Comparison of ENCODE assay signal across 8 mouse cellular contexts in the genomic region with DNA sequence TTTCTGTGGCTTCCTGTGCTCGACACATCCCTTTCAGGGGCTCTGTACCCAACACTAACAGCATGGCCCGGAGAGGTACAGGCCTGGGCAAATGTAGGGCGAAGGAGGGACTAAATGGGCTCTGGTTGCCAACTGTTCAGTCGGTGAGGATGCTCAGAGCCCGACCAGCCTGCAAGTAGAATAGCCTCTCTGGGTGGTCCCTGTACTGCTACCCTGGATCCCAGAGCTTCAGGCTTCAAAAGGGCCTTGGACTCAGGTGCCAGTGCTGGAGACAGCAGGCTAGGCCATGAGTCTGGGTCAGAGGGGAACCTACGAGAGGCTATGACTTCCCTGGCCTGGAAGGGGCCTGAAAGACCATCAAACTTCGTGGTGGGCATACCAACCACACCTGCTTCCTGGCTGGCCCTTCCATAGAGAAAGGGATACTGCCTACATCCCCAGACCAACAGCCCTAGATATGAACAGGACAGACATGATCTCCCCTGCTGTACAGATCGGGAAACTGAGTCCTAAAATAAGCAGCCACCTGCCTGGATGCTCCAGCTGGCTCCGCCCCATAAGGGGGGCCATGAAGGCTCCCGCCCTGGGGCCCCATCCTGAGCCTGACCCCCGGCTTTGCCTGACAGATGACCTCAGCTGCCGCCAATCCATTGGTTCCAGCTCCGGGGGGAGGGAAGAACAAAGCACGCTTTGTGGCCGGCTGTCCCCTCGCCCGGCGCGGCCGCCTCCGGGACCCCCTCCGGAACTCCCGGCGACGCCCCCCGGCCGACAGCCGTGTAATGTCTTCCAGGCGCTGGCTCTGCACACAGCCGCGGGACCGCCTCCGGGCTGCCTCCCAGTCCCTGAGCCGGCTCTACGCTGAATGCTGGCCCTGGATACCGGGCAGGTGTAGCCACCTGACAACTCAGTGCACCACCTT. TPM values are rescaled to one million over a fixed set of nuclear protein-coding genes. Genes with fewer than 3 reads are reported as not detected.
DNase-seq lines count a peak whose midpoint lies in the region; ATAC-seq and TF ChIP-seq lines count a peak whose summit lies in the region.

No protein-coding gene starts in this region.

- peak overlapping the region; percentile 71 for H3K4me3 ChIP-seq in E14TG2a.4 (replicated peaks; ENCODE audit: low read length)
- peak overlapping the region; percentile 9; the same call in 1 of the 2 replicates for H3K4me3 ChIP-seq in heart, embryonic 16.5 days (ENCODE audit: low read length)
- no peak overlapping the region for H3K4me3 ChIP-seq in liver, embryonic 15.5 days (replicated peaks)

- peak overlapping the region; percentile 48 for H3K4me2 ChIP-seq in heart, embryonic 16.5 days (ENCODE audit: low read depth, low read length)
- peak overlapping the region; percentile 50 for H3K4me2 ChIP-seq in liver, embryonic 15.5 days

- peak; percentile 47 to 50 for DNase-seq in cerebellum, postnatal 14 days
- no peak for DNase-seq in yolk sac, embryonic 10.5 days (ENCODE audit: low spot score)
- no peak for DNase-seq in spleen, postnatal 4 days (ENCODE audit: low spot score in 2 of 2)

- no peak overlapping the region for H3K27ac ChIP-seq in heart, embryonic 16.5 days (ENCODE audit: low read length)
- H3K27ac ChIP-seq in liver, embryonic 15.5 days (replicated peaks) = no peak overlapping the region

- peaks cover 18% of the 10 kb centered on the region for H3K36me3 ChIP-seq in E14TG2a.4 (ENCODE audit: insufficient read depth, low read length)
- no peaks in the 10 kb centered on the region for H3K36me3 ChIP-seq in heart, embryonic 16.5 days (ENCODE audit: control insufficient read depth, insufficient read depth)
- 0 out of 2 replicates have a peak, but pooled peaks cover 10% of the 10 kb centered on the region for H3K36me3 ChIP-seq in liver, embryonic 15.5 days (replicated peaks)

- H3K9me3 ChIP-seq in E14TG2a.4 (ENCODE audit: low read length) = no peaks in the 10 kb centered on the region
- H3K9me3 ChIP-seq in heart, embryonic 16.5 days (replicated peaks; ENCODE audit: control insufficient read depth, low read length) = no peaks in the 10 kb centered on the region
- no peaks in the 10 kb centered on the region for H3K9me3 ChIP-seq in liver, embryonic 15.5 days (replicated peaks)

- no peak for ATAC-seq in cerebellum, adult (ENCODE audit: insufficient number of reproducible peaks, low FRiP score, low TSS enrichment)
- no peak; the same call in 1 of the 2 replicates for ATAC-seq in heart, embryonic 16.5 days (replicated peaks; ENCODE audit: extremely low read depth, insufficient read depth, low FRiP score)
- no peak for ATAC-seq in liver, embryonic 15.5 days (ENCODE audit: insufficient read depth)
- no peak for ATAC-seq in erythroid progenitor cell, adult 5-6 weeks (replicated peaks; ENCODE audit: low FRiP score, poor library complexity, severe bottlenecking)

- H3K27me3 ChIP-seq in E14TG2a.4 (ENCODE audit: insufficient read depth, low read length) = no peaks in the 10 kb centered on the region
- peaks cover 8% of the 10 kb centered on the region; the same call in 1 of the 2 replicates for H3K27me3 ChIP-seq in heart, embryonic 16.5 days (ENCODE audit: control insufficient read depth, insufficient read depth, low read length)
- H3K27me3 ChIP-seq in liver, embryonic 15.5 days = peaks cover 29% of the 10 kb centered on the region

- peaks cover 64% of the 10 kb centered on the region for H3K4me1 ChIP-seq in E14TG2a.4 (replicated peaks; ENCODE audit: low read depth, low read length)
- peaks cover 6% of the 10 kb centered on the region; the same call in 1 of the 2 replicates for H3K4me1 ChIP-seq in heart, embryonic 16.5 days (ENCODE audit: control insufficient read depth, insufficient read depth, low read length)
- peaks cover 42% of the 10 kb centered on the region for H3K4me1 ChIP-seq in liver, embryonic 15.5 days (replicated peaks)

- 0 out of 2 replicates have a peak overlapping the region, but pooled peaks have one; percentile 5 for H3K9ac ChIP-seq in heart, embryonic 16.5 days (ENCODE audit: low read length)
- H3K9ac ChIP-seq in liver, embryonic 15.5 days = no peak overlapping the region

- TF ChIP-seq CTCF in E14TG2a.4 (conservative IDR thresholded peaks at IDR 0.05; ENCODE audit: low read length) = no peak; the same call in 1 of the 2 replicates

- 17% methylated on average over 36 of the region's 36 CpGs for WGBS in heart, embryonic 16.5 days
- WGBS in liver, embryonic 15.5 days (ENCODE audit: insufficient replicate concordance) = 19% methylated on average over 36 of the region's 36 CpGs

RNA-seq across cellular contexts. Expression of gene Srxn1, which starts 9.0 kb away (rescaled TPM):
- polyA plus RNA-seq in heart, embryonic 16.5 days (2015; fragmentation: Nextera tagmentation; extraction: Ambion mirVana) = 7.6 and 10.3 TPM in 2 replicates
- 11.1 and 11.6 TPM in 2 replicates for polyA plus RNA-seq in liver, embryonic 15.5 days (2015; fragmentation: Nextera tagmentation; extraction: Ambion mirVana)
- 10.1 and 16.3 TPM in 2 replicates for total RNA-seq in erythroid progenitor cell, adult 5-6 weeks (2015; ENCODE audit: low replicate concordance)
- total RNA-seq in erythroid progenitor cell, adult 5-6 weeks (2017; ENCODE audit: low replicate concordance) = 11.5 and 35.3 TPM in 2 replicates

RNA-seq across cellular contexts. Expression of gene Tcf15, which starts 29.0 kb away (rescaled TPM):
- 13.4 and 14.0 TPM in 2 replicates for polyA plus RNA-seq in heart, embryonic 16.5 days (2015; fragmentation: Nextera tagmentation; extraction: Ambion mirVana)
- polyA plus RNA-seq in liver, embryonic 15.5 days (2015; fragmentation: Nextera tagmentation; extraction: Ambion mirVana) = 0.50 and 0.51 TPM in 2 replicates
- total RNA-seq in erythroid progenitor cell, adult 5-6 weeks (2015; ENCODE audit: low replicate concordance) = not detected in 2 replicates
- not detected in 2 replicates for total RNA-seq in erythroid progenitor cell, adult 5-6 weeks (2017; ENCODE audit: low replicate concordance)

RNA-seq across cellular contexts. Expression of gene Scrt2, which starts 33.0 kb away (rescaled TPM):
- polyA plus RNA-seq in heart, embryonic 16.5 days (2015; fragmentation: Nextera tagmentation; extraction: Ambion mirVana) = not detected in 2 replicates
- not detected in 2 replicates for polyA plus RNA-seq in liver, embryonic 15.5 days (2015; fragmentation: Nextera tagmentation; extraction: Ambion mirVana)
- total RNA-seq in erythroid progenitor cell, adult 5-6 weeks (2015; ENCODE audit: low replicate concordance) = not detected in 2 replicates
- not detected in 2 replicates for total RNA-seq in erythroid progenitor cell, adult 5-6 weeks (2017; ENCODE audit: low replicate concordance)

Comparison
In these comparisons a context has a peak if more than half of its experiments do, and no peak if none do; other contexts are left out.
1. DNase-seq: peak in cerebellum, postnatal 14 days (2 of 2); none in yolk sac, embryonic 10.5 days (single experiment) and spleen, postnatal 4 days (0 of 2).